Mouse (Mus musculus): ENCODE measurements around the gene Akap13. TPM values are rescaled to one million over a fixed set of nuclear protein-coding genes. Genes with fewer than 3 reads are reported as not detected.

Akap13 gene
- polyA plus RNA-seq, 1 experiment from 2014 or later, result 48.5 TPM

- 87% methylated on average over 3 of the region's 3 CpGs for WGBS
- H3K27ac ChIP-seq, result no peak overlapping the region
- peaks cover 9% of the 10 kb centered on the region; the same call in 1 of the 2 replicates for H3K36me3 ChIP-seq
- H3K9ac ChIP-seq, result no peak overlapping the region
- no peak for ATAC-seq (ENCODE audit: insufficient number of reproducible peaks, insufficient read depth, low FRiP score, low TSS enrichment)
- H3K4me3 ChIP-seq, result no peak overlapping the region
- H3K27me3 ChIP-seq, result no peaks in the 10 kb centered on the region
- H3K4me1 ChIP-seq, result no peaks in the 10 kb centered on the region
- no peak overlapping the region for H3K4me2 ChIP-seq (replicated peaks)
- H3K9me3 ChIP-seq, result no peaks in the 10 kb centered on the region
Observed at GRCm38 (mm10) chr7:75664455-75664854, 209.1 kb downstream of the Akap13 start.

- H3K4me1 ChIP-seq, result no peaks in the 10 kb centered on the region
- H3K9ac ChIP-seq, result no peak overlapping the region
- peaks cover 9% of the 10 kb centered on the region; the same call in 1 of the 2 replicates for H3K36me3 ChIP-seq
- WGBS, result 83% methylated on average over 3 of the region's 3 CpGs
- no peak overlapping the region for H3K4me2 ChIP-seq (replicated peaks)
- H3K27ac ChIP-seq, result no peak overlapping the region
- no peaks in the 10 kb centered on the region for H3K9me3 ChIP-seq
- H3K4me3 ChIP-seq, result no peak overlapping the region
- no peaks in the 10 kb centered on the region for H3K27me3 ChIP-seq
- no peak for ATAC-seq (ENCODE audit: insufficient number of reproducible peaks, insufficient read depth, low FRiP score, low TSS enrichment)
Observed at GRCm38 (mm10) chr7:75666982-75667381, 211.6 kb downstream of the Akap13 start.

DNA sequence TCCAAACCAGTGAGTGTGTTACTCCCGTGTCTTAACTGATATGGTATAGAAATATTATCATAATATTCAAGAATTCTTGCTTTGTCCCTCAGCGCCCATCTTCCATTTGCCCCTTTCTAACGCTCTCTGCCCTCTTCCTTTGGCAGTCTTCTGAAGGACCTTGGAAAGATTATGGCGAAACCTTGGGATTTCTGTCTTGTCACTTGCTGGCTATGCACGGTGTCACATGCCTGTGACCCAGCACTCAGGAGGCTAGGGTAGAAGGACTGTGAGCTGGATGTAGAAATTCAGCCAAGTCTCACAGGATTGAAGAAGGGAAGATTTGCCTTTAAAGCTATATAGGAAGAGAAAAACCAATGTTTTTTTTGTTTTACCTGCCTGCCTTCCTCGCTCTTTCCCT lies 212.2 kb downstream of the Akap13 start:
- Histone ChIP-seq H3K27me3 (no peaks in the 10 kb centered on the region), H3K9ac (no peak overlapping the region), H3K36me3 (peaks cover 9% of the 10 kb centered on the region; the same call in 1 of the 2 replicates), H3K4me2 (replicated peaks) (no peak overlapping the region), H3K27ac (no peak overlapping the region), H3K4me1 (no peaks in the 10 kb centered on the region), H3K4me3 (no peak overlapping the region), H3K9me3 (no peaks in the 10 kb centered on the region)
- WGBS, result 95% methylated on average over 6 of the region's 6 CpGs
- no peak for ATAC-seq (ENCODE audit: insufficient number of reproducible peaks, insufficient read depth, low FRiP score, low TSS enrichment)

GRCm38 (mm10) chr7:75668396-75668795 lies 213.1 kb downstream of the Akap13 start:
- no peak for ATAC-seq (ENCODE audit: insufficient number of reproducible peaks, insufficient read depth, low FRiP score, low TSS enrichment)
- Histone ChIP-seq H3K4me3 (no peak overlapping the region), H3K27ac (no peak overlapping the region)

GRCm38 (mm10) chr7:75669416-75669815 lies 214.1 kb downstream of the Akap13 start:
- Histone ChIP-seq H3K4me2 (replicated peaks) (no peak overlapping the region), H3K4me1 (no peaks in the 10 kb centered on the region), H3K4me3 (no peak overlapping the region), H3K9me3 (no peaks in the 10 kb centered on the region), H3K27ac (no peak overlapping the region), H3K9ac (no peak overlapping the region), H3K36me3 (peaks cover 1% of the 10 kb centered on the region; the same call in 1 of the 2 replicates), H3K27me3 (no peaks in the 10 kb centered on the region)
- WGBS, result 64% methylated on average over 6 of the region's 6 CpGs
- no peak for ATAC-seq (ENCODE audit: insufficient number of reproducible peaks, insufficient read depth, low FRiP score, low TSS enrichment)

More at GRCm38 (mm10) chr7:75668396-75668795, 213.1 kb downstream of the Akap13 start:
- H3K9ac ChIP-seq, result no peak overlapping the region
- H3K4me2 ChIP-seq (replicated peaks), result no peak overlapping the region
- H3K9me3 ChIP-seq, result no peaks in the 10 kb centered on the region
- peaks cover 9% of the 10 kb centered on the region; the same call in 1 of the 2 replicates for H3K36me3 ChIP-seq
- H3K27me3 ChIP-seq, result no peaks in the 10 kb centered on the region
- 32% methylated on average over 1 of the region's 1 CpGs for WGBS
- H3K4me1 ChIP-seq, result no peaks in the 10 kb centered on the region

DNA sequence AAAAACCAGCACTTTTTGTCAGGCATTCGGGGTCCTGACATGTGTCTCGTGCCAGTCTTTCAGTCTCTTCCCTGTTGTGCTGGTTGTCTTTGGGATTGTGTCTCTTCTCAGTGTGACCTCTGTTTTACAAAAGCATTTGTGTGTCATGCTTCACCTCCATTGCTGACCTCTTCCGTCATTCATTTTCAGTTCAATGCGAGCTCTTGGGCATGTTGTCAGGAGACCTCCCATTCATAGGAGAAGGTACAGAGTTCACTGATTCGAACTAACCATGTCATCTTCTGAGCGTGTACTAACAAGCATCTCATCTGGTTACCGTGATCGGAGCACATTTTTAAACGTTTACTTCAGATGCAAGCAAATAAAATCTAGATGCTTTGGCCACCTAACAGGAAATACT lies 224.3 kb downstream of the Akap13 start:
- Histone ChIP-seq H3K9ac (no peak overlapping the region), H3K36me3 (peaks cover 17% of the 10 kb centered on the region), H3K27ac (no peak overlapping the region), H3K27me3 (no peaks in the 10 kb centered on the region), H3K4me3 (no peak overlapping the region), H3K4me1 (peaks cover 4% of the 10 kb centered on the region), H3K4me2 (replicated peaks) (no peak overlapping the region), H3K9me3 (no peaks in the 10 kb centered on the region)
- 80% methylated on average over 9 of the region's 9 CpGs for WGBS
- no peak for ATAC-seq (ENCODE audit: insufficient number of reproducible peaks, insufficient read depth, low FRiP score, low TSS enrichment)

GRCm38 (mm10) chr7:75682901-75683300 lies 227.6 kb downstream of the Akap13 start:
- Histone ChIP-seq H3K4me3 (no peak overlapping the region), H3K9ac (no peak overlapping the region), H3K27me3 (no peaks in the 10 kb centered on the region), H3K4me2 (replicated peaks) (no peak overlapping the region), H3K4me1 (peaks cover 4% of the 10 kb centered on the region), H3K9me3 (no peaks in the 10 kb centered on the region), H3K36me3 (peaks cover 10% of the 10 kb centered on the region; the same call in 1 of the 2 replicates), H3K27ac (no peak overlapping the region)
- 77% methylated on average over 1 of the region's 1 CpGs for WGBS
- ATAC-seq (ENCODE audit: insufficient number of reproducible peaks, insufficient read depth, low FRiP score, low TSS enrichment), result no peak

GRCm38 (mm10) chr7:75683410-75683809 lies 228.1 kb downstream of the Akap13 start:
- ATAC-seq (ENCODE audit: insufficient number of reproducible peaks, insufficient read depth, low FRiP score, low TSS enrichment), result no peak
- H3K27ac ChIP-seq, result no peak overlapping the region
- H3K4me2 ChIP-seq (replicated peaks), result no peak overlapping the region
- H3K9ac ChIP-seq, result no peak overlapping the region
- no peaks in the 10 kb centered on the region for H3K9me3 ChIP-seq
- H3K36me3 ChIP-seq, result peaks cover 10% of the 10 kb centered on the region
- H3K27me3 ChIP-seq, result no peaks in the 10 kb centered on the region
- peaks cover 4% of the 10 kb centered on the region for H3K4me1 ChIP-seq
- H3K4me3 ChIP-seq, result no peak overlapping the region
- 61% methylated on average over 6 of the region's 6 CpGs for WGBS

DNA sequence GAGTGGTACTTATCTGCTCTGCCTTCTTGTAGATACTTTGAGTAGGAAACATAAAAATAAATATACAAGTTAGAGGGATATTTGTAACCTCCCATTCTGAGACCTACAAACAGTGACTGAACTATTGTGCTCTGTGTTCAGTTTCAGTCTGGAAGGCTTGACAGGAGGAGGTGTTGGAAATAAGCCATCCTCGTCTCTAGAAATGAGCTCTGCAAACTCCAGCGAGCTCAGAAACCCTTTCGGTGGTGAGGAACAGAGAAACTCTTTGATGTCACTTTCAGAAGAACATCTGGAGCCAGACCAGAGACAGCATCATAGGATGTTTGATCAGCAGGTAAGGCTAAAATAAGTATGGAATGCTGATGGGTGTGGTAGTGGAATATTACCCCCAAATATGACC lies 229.6 kb downstream of the Akap13 start:
- Histone ChIP-seq H3K27ac (no peak overlapping the region), H3K4me1 (peaks cover 4% of the 10 kb centered on the region), H3K27me3 (no peaks in the 10 kb centered on the region), H3K4me3 (no peak overlapping the region), H3K9me3 (no peaks in the 10 kb centered on the region), H3K4me2 (replicated peaks) (no peak overlapping the region), H3K9ac (no peak overlapping the region), H3K36me3 (peaks cover 18% of the 10 kb centered on the region)
- 70% methylated on average over 3 of the region's 3 CpGs for WGBS
- ATAC-seq (ENCODE audit: insufficient number of reproducible peaks, insufficient read depth, low FRiP score, low TSS enrichment), result no peak

DNA sequence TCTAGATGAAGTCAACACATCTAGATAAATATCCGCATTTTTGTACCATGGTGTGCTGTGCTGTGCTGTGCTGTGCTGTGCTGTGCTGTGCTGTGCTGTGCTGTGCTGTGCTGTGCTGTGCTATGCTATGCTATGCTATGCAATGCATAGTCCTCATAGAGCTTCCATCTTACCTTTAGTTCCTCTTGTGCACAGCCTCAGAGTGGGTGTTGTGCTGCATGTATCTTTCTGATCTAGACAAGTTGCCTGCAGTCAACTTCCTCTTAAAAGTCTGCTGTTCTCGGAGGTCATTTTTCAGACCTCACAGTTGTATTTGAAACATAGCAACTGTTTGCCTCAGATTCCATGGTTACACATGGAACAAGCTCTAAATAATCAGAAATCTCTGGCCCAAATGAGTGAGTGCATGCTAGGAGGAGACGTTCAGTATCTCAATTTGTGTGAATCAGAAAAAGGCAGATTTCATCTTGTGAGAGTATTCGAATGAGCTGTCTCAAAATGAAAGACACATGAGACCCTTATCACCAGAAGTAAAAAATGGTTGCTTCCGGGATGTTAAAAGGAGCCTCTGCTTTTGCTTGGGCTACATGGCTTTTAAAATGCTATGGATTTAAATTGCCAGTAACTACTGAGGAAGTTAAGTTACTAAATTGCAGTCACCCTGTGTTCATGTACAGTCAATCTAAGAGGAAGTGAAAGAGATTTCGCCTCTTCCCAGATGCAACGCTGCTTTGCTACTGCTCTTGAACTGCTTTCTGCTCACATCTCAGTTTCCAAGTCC lies 230.9 kb downstream of the Akap13 start:
- Histone ChIP-seq H3K4me3 (no peak overlapping the region), H3K4me1 (peaks cover 4% of the 10 kb centered on the region), H3K27me3 (no peaks in the 10 kb centered on the region), H3K9ac (no peak overlapping the region), H3K9me3 (no peaks in the 10 kb centered on the region), H3K36me3 (peaks cover 14% of the 10 kb centered on the region), H3K27ac (no peak overlapping the region), H3K4me2 (replicated peaks) (no peak overlapping the region)
- ATAC-seq (ENCODE audit: insufficient number of reproducible peaks, insufficient read depth, low FRiP score, low TSS enrichment), result no peak
- WGBS, result 87% methylated on average over 7 of the region's 7 CpGs

GRCm38 (mm10) chr7:75686827-75687164 lies 231.5 kb downstream of the Akap13 start:
- no peak overlapping the region for H3K27ac ChIP-seq
- no peak for ATAC-seq (ENCODE audit: insufficient number of reproducible peaks, insufficient read depth, low FRiP score, low TSS enrichment)
- 92% methylated on average over 1 of the region's 1 CpGs for WGBS

DNA sequence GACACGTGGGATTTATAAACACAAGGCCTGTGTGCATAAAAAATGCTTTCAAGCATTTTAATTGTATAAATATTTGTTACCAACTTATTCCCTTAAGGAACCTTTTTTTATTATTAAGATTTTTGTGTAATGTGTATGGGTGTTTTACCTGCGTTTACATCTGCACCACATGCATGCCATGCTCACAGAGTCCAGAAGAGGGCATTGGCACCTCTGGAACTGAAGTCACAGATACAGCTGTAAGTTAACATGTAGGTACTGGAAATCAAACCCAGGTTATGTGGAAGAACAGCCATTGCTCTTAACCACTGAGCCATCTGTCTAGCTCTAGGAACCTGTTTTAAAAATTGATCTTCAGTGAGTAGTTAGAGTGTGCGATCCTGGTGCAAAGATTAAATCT lies 232.8 kb downstream of the Akap13 start:
- H3K27me3 ChIP-seq, result no peaks in the 10 kb centered on the region

More at GRCm38 (mm10) chr7:75686827-75687164, 231.5 kb downstream of the Akap13 start:
- no peaks in the 10 kb centered on the region for H3K9me3 ChIP-seq
- peaks cover 4% of the 10 kb centered on the region for H3K4me1 ChIP-seq
- no peak overlapping the region for H3K9ac ChIP-seq
- H3K36me3 ChIP-seq, result peaks cover 14% of the 10 kb centered on the region
- H3K4me2 ChIP-seq (replicated peaks), result no peak overlapping the region
- no peaks in the 10 kb centered on the region for H3K27me3 ChIP-seq
- no peak overlapping the region for H3K4me3 ChIP-seq

More for the DNA sequence above, 232.8 kb downstream of the Akap13 start:
- Histone ChIP-seq H3K4me2 (replicated peaks) (no peak overlapping the region), H3K4me3 (no peak overlapping the region), H3K27ac (no peak overlapping the region), H3K9ac (no peak overlapping the region), H3K36me3 (peaks cover 14% of the 10 kb centered on the region), H3K9me3 (no peaks in the 10 kb centered on the region), H3K4me1 (peaks cover 4% of the 10 kb centered on the region)
- WGBS, result 88% methylated on average over 3 of the region's 3 CpGs
- ATAC-seq (ENCODE audit: insufficient number of reproducible peaks, insufficient read depth, low FRiP score, low TSS enrichment), result no peak

Measured in embryonic facial prominence, embryonic 12.5 days (tissue).